Mouse (Mus musculus) CH12F3 (cell line): ENCODE results near the gene Vipr1.

ENCODE experiments used
- in situ Hi-C: fragments of 300-500 bp; cut with MboI; formaldehyde crosslinking; loops from 2 replicates; pipeline ENCODE4 v1.14.3; 2020; ENCODE audit warnings: low sequenced_read_pairs

The Vipr1 gene

GRCm38 (mm10) chr9:121717048-121717447 lies 74.5 kb downstream of the Vipr1 start:
- in situ Hi-C loops, result no loop called here

DNA sequence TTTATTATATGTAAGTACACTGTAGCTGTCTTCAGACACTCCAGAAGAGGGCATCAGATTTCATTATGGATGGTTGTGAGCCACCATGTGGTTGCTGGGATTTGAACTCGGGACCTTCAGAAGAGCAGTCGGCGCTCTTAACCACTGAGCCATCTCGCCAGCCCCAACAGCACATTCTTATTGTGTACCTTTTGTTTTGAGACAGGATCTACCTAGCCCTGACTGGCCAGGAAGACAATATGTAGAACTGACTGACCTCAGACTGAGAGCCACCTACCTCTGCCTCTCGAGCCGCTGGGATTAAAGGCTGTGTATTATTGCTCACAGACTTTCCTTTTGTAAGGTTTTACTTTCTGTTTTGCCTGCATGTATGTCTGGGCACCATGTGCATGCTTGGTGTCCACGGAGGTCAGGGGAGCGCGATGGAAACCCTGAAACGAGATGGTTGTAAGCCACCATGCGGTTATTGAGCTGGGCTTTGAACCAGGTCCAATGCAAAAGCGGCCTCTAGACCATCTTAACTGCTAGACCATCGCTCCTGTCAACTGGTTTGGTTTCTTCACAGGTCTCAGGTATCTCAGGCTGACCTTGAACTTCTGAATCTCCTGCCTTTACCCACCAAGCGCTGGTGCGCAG lies 75.7 kb downstream of the Vipr1 start:
- in situ Hi-C loops, result no loop called here

DNA sequence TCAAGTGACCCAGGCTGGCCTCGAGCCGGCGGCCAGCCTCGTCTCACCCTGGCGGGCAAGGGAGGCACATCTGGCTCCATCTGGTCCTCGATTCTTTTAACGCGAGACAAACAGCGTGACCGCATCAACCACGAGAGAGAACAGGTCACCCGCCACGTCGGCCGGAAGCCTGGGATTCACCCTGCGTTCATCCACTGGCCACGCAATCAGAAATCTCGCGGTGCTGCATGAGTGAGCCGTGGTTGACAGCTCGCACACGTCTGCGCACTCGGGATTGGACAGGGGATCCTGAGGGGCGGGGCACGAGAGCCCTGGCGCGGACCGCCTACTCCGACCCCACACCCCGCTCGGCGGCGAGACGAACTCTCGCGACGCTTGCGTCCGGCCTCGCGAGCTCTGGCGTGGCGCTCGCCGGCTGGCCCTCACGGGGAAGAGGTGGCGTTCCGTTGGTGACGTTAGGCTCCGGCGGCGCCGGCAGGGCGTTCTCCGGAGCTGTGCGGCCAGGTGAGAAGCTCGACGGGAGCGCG lies 76.3 kb downstream of the Vipr1 start, which contains the start of gene Nktr:
Gene Nktr, plus strand, starts transcription at position 378 of the 527 bp plus-strand sequence.
- in situ Hi-C loops, result no loop called here

GRCm38 (mm10) chr9:121719347-121720331 lies 77.1 kb downstream of the Vipr1 start:
- in situ Hi-C loops, result no loop called here
